Mouse (Mus musculus) forebrain, postnatal 0 days (tissue): Measurements from ENCODE around the gene Ankrd50. TPM values are rescaled to one million over a fixed set of nuclear protein-coding genes. Genes with fewer than 3 reads are reported as not detected.

ENCODE experiments used
- ATAC-seq: fragments of 200-750 bp; cut with Nextera tagmentation; 2 replicates; pipeline ENCODE4 v1.8.0; 2017; ENCODE audit warnings: mild to moderate bottlenecking, moderate library complexity
- DNase-seq: peaks from one replicate; pipeline ENCODE4 v3.0.0-alpha.2; 2015
- H3K27ac ChIP-seq: fragments of 300-500 bp; sonication (generic); 2 replicates; pipeline ENCODE4 v1.5.1; 2014; ENCODE audit warnings: low read depth, mild to moderate bottlenecking, antibody characterized with exemption, low read length, moderate library complexity, mixed read lengths
- H3K27me3 ChIP-seq: fragments of 300-500 bp; sonication (generic); 2 replicates; pipeline ENCODE4 v1.6.1; 2014; ENCODE audit warnings: mild to moderate bottlenecking, low read length, mixed read lengths; ENCODE audit not compliant: insufficient read depth
- H3K36me3 ChIP-seq: fragments of 300-500 bp; sonication (generic); 2 replicates; pipeline ENCODE4 v1.6.1; 2014; ENCODE audit warnings: mild to moderate bottlenecking, moderate library complexity; ENCODE audit not compliant: insufficient read depth
- H3K4me1 ChIP-seq: fragments of 300-500 bp; sonication (generic); 2 replicates; pipeline ENCODE4 v1.6.1; 2014; ENCODE audit warnings: antibody characterized with exemption; ENCODE audit not compliant: insufficient read depth
- H3K4me2 ChIP-seq: fragments of 300-500 bp; sonication (generic); 2 replicates; pipeline ENCODE4 v1.6.1; 2014; ENCODE audit warnings: low read depth, mild to moderate bottlenecking, moderate library complexity
- H3K4me3 ChIP-seq: fragments of 300-500 bp; sonication (generic); 2 replicates; pipeline ENCODE4 v1.5.1; 2014; ENCODE audit warnings: low read depth, low read length, mixed read lengths
- H3K9ac ChIP-seq: fragments of 300-500 bp; sonication (generic); 2 replicates; pipeline ENCODE4 v1.6.1; 2014; ENCODE audit warnings: mild to moderate bottlenecking
- H3K9me3 ChIP-seq: fragments of 300-500 bp; sonication (generic); 2 replicates; pipeline ENCODE4 v1.6.1; 2016; ENCODE audit warnings: low read length
- CTCF ChIP-seq: sonication (generic); IDR thresholded peaks from 2 replicates; pipeline ENCODE4 v1.5.1; 2016; ENCODE audit warnings: antibody characterized with exemption, control low read depth, low read depth
- WGBS: fragments of 180-500 bp; shearing (Covaris S2); extraction: QIAGEN DNeasy Blood & Tissue Kit; methylation state at CpG from one replicate; pipeline ENCODE4 v1.1.7; 2014; 5-methylcytosine and 5-hydroxymethylcytosine counted together
- polyA plus RNA-seq: library from polyadenylated mRNA; unstranded; fragments of >200 nt; fragmentation: Nextera tagmentation; extraction: Ambion mirVana; gene quantifications from 2 replicates; pipeline ENCODE4 v1.2.1, GENCODE M21; 2015
- total RNA-seq: library from RNA; depleted of rRNA; stranded (reverse); fragments of >200 nt; gene quantifications from 2 replicates; pipeline ENCODE4 v1.2.3, GENCODE M21; 2014

Ankrd50 gene
- total and polyA plus RNA-seq, 2 experiments from 2014 or later = 13.0 to 69.1 TPM

GRCm38 (mm10) chr3:38415292-38415930 lies 69.2 kb downstream of the Ankrd50 start:
- ATAC-seq = no peak
- TF ChIP-seq CTCF = no peak
- Histone ChIP-seq H3K27ac (no peak overlapping the region), H3K27me3 (no peaks in the 10 kb centered on the region), H3K36me3 (no peaks in the 10 kb centered on the region), H3K4me1 (no peaks in the 10 kb centered on the region), H3K4me2 (no peak overlapping the region), H3K9me3 (no peaks in the 10 kb centered on the region), H3K4me3 (no peak overlapping the region), H3K9ac (no peak overlapping the region)
- no peak for DNase-seq
- 85% methylated on average over 3 of the region's 3 CpGs for WGBS
